Mouse (Mus musculus): Measurements from ENCODE around the gene Ddx19b.
A peak's percentile ranks its signal among the peaks of the same experiment; 100 is the strongest.
"Not testable (repeated sequence)": the region's sequence is repeated elsewhere in the genome, so short reads cannot be mapped to it uniquely, and the experiment has no call there.

Ddx19b gene

GRCm38 (mm10) chr8:111031572-111031971 lies at the start of gene Ddx19b:
TSS of gene Ddx19b (minus strand) at chr8:111031751.
- no peak for DNase-seq (ENCODE audit: low read depth, low spot score)

- no peak for DNase-seq (ENCODE audit: low read depth, low spot score)
Measured at GRCm38 (mm10) chr8:111079861-111080271, 48.3 kb upstream of the Ddx19b start.

DNA sequence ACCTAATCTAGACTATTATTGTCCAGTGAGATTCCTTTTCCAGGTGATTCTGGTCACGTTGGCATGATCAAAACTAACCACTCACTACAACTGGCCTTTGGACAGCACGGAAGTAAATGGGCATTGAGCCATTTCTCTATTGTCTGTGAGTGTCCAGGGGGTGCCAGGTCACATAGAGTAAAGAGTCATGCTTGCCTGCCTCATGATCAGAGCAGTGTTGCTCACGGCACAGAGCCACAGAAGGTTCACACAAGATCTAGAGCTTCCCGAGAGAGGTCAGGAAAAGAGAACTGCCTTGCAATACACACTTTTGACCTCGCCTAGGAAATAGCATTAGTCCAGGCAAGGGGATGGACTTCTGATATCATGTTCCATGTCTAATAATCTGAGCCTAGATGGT lies 47.9 kb upstream of the Ddx19b start:
- DNase-seq (ENCODE audit: low read depth, low spot score) = no peak

GRCm38 (mm10) chr8:111075926-111076325 lies 44.4 kb upstream of the Ddx19b start:
- no peak for DNase-seq (ENCODE audit: low read depth, low spot score)

GRCm38 (mm10) chr8:111068660-111069059 lies 37.1 kb upstream of the Ddx19b start:
- not testable (repeated sequence) for DNase-seq (ENCODE audit: low read depth, low spot score)

- DNase-seq (ENCODE audit: low read depth, low spot score) = no peak
Measured at GRCm38 (mm10) chr8:111067439-111067838, 35.9 kb upstream of the Ddx19b start.

DNA sequence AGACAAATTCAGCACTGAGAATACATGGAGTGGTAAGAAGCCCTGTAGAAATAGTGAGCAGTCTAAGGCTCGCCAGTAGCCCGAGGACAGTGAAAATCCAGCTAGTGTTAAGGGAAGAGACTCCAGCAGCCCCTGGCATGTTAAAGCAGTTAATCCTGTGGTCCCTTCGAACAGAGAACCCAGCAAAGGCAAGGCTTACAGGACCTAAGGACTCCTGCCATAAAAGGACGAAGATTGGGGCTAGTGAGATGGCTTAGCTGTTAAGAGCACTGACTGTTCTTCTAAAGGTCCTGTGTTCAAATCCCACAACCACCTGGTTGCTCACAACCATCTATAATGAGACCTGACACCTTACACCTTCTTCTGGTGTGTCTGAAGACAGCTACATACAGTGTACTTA lies 34.8 kb upstream of the Ddx19b start:
- no peak for DNase-seq (ENCODE audit: low read depth, low spot score)

- no peak for DNase-seq (ENCODE audit: low read depth, low spot score)
Measured at GRCm38 (mm10) chr8:111062893-111063292, 31.3 kb upstream of the Ddx19b start.

- peak; percentile 83 for DNase-seq (ENCODE audit: low read depth, low spot score)
Measured at GRCm38 (mm10) chr8:111062072-111062757, 30.7 kb upstream of the Ddx19b start.

DNA sequence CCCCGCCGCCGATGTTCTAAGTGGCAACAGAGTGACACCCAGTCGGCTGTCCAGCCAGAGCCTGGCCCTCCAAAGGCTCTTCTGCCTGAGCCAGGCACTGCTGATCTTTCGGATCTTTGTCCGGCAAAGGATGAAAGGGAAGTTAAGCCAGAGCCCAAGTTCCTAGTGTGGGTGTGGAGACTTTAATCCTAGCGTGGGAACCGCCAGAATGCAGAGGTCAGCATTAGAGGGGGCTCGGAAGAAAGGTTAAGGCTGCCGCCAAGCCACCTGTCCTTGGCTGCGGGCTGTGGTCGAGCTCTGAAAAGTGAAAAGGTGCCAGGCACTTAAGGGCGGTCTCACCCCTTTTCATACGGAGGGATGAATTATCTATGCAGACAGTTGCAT lies 30.1 kb upstream of the Ddx19b start:
- no peak for DNase-seq (ENCODE audit: low read depth, low spot score)

DNA sequence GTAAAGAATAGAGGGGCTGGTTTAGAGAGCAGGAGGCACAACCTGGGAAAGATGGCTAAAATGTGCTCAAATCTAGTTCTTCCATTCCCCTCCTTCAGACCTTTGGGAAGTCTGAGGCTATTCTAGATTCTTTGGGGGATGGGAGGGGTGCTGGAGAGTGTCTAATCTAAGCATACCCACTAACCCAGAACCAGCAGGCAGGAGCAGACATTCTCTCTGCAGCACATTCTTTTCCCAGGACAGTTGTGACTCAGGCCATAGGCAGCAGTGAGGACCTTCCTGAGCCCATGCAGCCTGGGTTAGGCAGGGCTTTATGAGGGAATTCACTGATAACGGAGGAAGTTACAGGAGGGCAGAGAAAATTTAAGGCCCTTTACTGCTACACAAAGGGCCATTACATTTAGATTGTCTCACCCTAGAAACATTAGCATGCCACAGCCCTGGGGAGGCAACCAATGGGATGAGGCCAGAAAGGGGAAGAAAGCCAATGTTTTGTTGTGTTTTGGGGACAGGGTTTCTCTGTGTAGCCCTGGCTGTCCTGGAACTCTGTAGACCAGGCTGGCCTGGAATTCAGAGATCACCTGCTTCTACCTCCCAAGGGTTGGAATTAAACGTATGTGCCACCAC lies 27.5 kb upstream of the Ddx19b start:
- DNase-seq (ENCODE audit: low read depth, low spot score) = no peak

- no peak for DNase-seq (ENCODE audit: low read depth, low spot score)
Measured at GRCm38 (mm10) chr8:111056691-111057293, 25.2 kb upstream of the Ddx19b start.

DNA sequence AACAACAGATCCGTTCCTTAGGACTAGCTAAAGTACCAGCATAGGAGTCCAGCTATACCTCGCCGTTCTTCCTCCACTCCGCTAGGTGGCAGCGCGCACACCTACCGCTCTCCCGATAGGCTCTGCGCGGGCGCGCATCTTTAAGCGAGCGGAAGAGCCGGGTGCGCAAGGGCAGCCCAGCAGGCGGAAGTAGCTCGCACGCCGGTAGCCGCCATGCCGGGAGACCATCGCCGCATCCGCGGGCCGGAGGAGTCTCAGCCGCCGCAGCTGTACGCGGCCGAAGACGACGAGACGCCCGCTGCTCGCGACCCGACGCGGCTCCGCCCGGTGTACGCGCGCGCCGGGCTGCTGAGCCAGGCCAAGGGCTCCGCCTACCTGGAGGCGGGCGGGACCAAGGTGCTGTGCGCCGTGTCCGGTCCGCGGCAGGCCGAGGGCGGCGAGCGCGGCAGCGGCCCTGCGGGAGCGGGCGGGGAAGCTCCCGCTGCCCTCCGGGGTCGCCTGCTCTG lies 24.7 kb upstream of the Ddx19b start, which contains the start of gene Exosc6:
Gene Exosc6 (plus strand): TSS at position 182 of the 506 bp plus-strand sequence.
- peak; percentile 97 for DNase-seq (ENCODE audit: low read depth, low spot score)

- DNase-seq (ENCODE audit: low read depth, low spot score) = no peak
Measured at GRCm38 (mm10) chr8:111055661-111056060, 24.1 kb upstream of the Ddx19b start.

DNA sequence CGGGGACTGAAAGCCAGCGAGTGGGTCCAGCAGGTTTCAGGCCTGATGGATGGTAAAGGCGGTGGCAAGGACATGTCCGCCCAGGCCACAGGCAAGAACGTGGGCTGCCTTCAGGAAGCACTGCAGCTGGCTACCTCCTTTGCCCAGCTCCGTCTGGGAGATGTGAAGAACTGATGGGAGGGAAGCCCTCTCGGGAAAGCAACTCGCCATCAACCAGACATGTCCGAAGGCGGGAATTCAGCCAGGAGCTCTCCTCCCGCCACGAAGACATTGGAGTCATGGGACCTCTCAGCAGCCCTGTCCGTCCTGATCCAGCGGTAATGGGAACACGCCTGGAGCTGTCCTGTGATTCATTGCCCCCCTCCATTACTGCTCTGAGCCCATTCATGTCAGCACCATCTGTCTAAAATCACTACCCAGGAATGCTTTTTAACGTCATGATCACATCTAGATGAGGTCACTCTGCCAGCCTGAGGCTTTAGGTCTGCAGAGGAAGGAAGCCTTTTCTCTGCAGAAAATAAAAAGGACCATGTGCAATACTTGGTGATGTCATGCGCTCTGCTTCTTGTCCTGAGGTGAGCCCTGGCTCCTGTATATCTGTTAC lies 23.6 kb upstream of the Ddx19b start:
- no peak for DNase-seq (ENCODE audit: low read depth, low spot score)

- DNase-seq (ENCODE audit: low read depth, low spot score) = no peak
Measured at GRCm38 (mm10) chr8:111053827-111054518, 22.4 kb upstream of the Ddx19b start.

DNA sequence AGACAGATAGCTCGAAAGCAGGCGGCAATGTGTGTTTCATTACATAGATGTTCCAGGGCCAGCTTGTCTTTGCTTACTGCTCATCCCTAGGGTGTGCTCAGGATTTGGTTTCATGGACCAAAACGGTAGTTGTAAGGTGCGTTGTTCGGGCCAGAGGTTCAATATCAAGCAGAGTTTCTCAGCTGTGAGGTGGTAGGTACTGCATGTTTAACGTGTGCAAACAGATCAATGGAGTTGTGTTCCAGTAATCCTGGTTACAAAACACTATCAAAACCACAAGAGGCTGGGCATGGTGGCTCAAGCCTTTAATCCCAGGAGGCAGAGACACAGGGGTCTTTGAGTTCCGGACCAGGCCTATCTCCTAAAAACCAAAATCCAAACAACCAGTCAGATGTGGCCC lies 17.6 kb upstream of the Ddx19b start:
- DNase-seq (ENCODE audit: low read depth, low spot score) = no peak

DNA sequence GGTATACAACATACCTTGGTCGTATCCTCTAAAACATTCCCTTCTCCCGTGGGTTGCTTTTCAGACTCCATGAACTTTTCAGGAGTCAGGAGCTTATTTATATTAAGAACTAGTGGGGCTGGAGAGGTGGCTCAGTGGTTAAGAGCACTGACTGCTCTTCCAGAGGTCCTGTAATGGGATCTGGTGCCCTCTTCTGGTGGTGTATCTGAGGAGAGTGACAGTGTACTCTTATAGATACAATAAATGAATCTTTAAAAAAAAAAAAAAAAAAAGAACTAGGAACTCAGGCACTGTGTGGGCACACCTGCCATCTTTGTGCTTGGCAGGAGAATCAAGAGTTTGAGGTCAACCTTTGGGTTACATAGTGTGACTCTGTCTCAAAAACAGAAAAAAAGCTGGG lies 17.1 kb upstream of the Ddx19b start:
- peak; percentile 62 for DNase-seq (ENCODE audit: low read depth, low spot score)

GRCm38 (mm10) chr8:111044003-111044734 lies 12.6 kb upstream of the Ddx19b start:
- DNase-seq (ENCODE audit: low read depth, low spot score) = peak; percentile 45

GRCm38 (mm10) chr8:111042546-111042945 lies 11.0 kb upstream of the Ddx19b start:
- DNase-seq (ENCODE audit: low read depth, low spot score) = no peak

DNA sequence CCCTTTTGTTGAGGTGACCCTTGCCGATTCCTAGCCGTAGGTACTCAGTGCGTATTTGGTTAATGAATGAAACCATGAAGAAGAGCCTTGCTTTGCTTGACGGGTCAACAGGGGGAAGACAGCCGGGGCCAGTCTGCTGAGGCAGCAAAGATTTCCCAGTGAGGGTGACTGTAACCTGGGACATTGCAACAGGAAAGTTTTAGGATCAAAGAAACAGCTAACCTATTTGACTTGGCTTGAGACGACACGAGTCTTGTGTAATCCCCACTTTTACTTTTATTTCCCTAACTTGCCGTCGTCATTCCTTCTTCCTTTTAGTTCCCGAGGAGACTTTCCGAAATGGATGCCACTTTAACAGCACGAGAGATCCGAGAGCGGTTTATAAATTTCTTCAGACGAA lies 5.0 kb upstream of the Ddx19b start:
- DNase-seq (ENCODE audit: low read depth, low spot score) = no peak

Data from CD4-positive, CD25-positive, alpha-beta regulatory T cell, adult 2 months (primary cell).